Mouse (Mus musculus) 3T3-L1 (cell line): Measurements from ENCODE around the gene Il13ra1.

Experiments used
- DNase-seq: peaks from one replicate; pipeline ENCODE4 v3.0.0-alpha.2; 2015; ENCODE audit warnings: low read depth, low spot score

Gene Il13ra1

GRCm38 (mm10) chrX:36195736-36196525 is 84.0 kb downstream of the Il13ra1 start, which contains the start of gene Zcchc12:
Gene Zcchc12, plus strand, starts transcription at chrX:36195904.
- DNase-seq = no peak

- DNase-seq = no peak
Observed at GRCm38 (mm10) chrX:36209554-36209953, 97.6 kb downstream of the Il13ra1 start.

- no peak for DNase-seq
Observed at GRCm38 (mm10) chrX:36211216-36211615, 99.3 kb downstream of the Il13ra1 start.
